Mouse (Mus musculus): Measurements from ENCODE around the gene Olfr316. TPM values are rescaled to one million over a fixed set of nuclear protein-coding genes. Genes with fewer than 3 reads are reported as not detected.
"Not testable (repeated sequence)": the region's sequence is repeated elsewhere in the genome, so short reads cannot be mapped to it uniquely, and the experiment has no call there.

The Olfr316 gene
- total and polyA plus RNA-seq, 3 experiments: not detected

GRCm38 (mm10) chr11:58738792-58739262, 13.7 kb upstream of the Olfr316 start, which contains the start of gene Olfr317 (continued):
- TF ChIP-seq KAT2A (IDR thresholded peaks at IDR 0.05; ENCODE audit: insufficient replicate concordance, low read length): no peak
- TF ChIP-seq CTCF (conservative IDR thresholded peaks at IDR 0.05 in 1 of 2, IDR thresholded peaks at IDR 0.05 in 1 of 2; ENCODE audit: low read depth in 2 of 2, low read length in 2 of 2): no peak
- no peak for TF ChIP-seq IRF4 (IDR thresholded peaks at IDR 0.05; ENCODE audit: low read depth, low read length)

GRCm38 (mm10) chr11:58751096-58751495, 1.4 kb upstream of the Olfr316 start:
- dilution Hi-C loops (cut with MboI; ENCODE audit: extremely low pct_ligation_motif_present, extremely low pct_unique_long_range_greater_than_20kb, low sequenced_read_pairs); H3K27ac ChIP-seq (ENCODE audit: insufficient read depth, low read depth); H3K4me3 ChIP-seq (replicated peaks in 1 of 3; ENCODE audit: low read depth in 2 of 3, low read length in 2 of 3, poor library complexity in 1 of 3); DNase-seq (ENCODE audit: extremely low read depth); H3K4me1 ChIP-seq (ENCODE audit: control insufficient read depth in 1 of 2, insufficient read depth in 2 of 2); H3K36me3 ChIP-seq (replicated peaks in 1 of 2; ENCODE audit: control insufficient read depth in 1 of 2, insufficient read depth in 1 of 2, low read length in 1 of 2); H3K4me2 ChIP-seq (ENCODE audit: insufficient read depth, low read depth, poor library complexity, severe bottlenecking); H3K9ac ChIP-seq (ENCODE audit: insufficient read depth, low read depth); H3K79me2 ChIP-seq (replicated peaks; ENCODE audit: control insufficient read depth, extremely low read depth, insufficient read depth, poor library complexity, severe bottlenecking); in situ Hi-C loops (cut with MboI; ENCODE audit: low pct_ligation_motif_present, low pct_unique_long_range_greater_than_20kb, low sequenced_read_pairs); H3K9me3 ChIP-seq (replicated peaks; ENCODE audit: low read length): not testable (repeated sequence)
- H3K27me3 ChIP-seq (replicated peaks): peaks cover 37% of the 10 kb centered on the region

GRCm38 (mm10) chr11:58772888-58773287, 20.4 kb downstream of the Olfr316 start, which contains the start of gene Olfr315:
Gene Olfr315 (plus strand): TSS chr11:58773188.
- Histone ChIP-seq H3K27ac (ENCODE audit: insufficient read depth, low read depth) (no peak within 1 kb of the TSS), H3K9ac (ENCODE audit: insufficient read depth, low read depth) (no peak within 1 kb of the TSS), H3K36me3 (replicated peaks in 1 of 2; ENCODE audit: control insufficient read depth in 1 of 2, insufficient read depth in 1 of 2, low read length in 1 of 2) (no peaks in the 10 kb centered on the region), H3K4me3 (replicated peaks in 1 of 3; ENCODE audit: low read depth in 2 of 3, low read length in 2 of 3, poor library complexity in 1 of 3) (no peak within 1 kb of the TSS), H3K9me3 (replicated peaks; ENCODE audit: low read length) (peaks cover 4% of the 10 kb centered on the region), H3K79me2 (replicated peaks; ENCODE audit: control insufficient read depth, extremely low read depth, insufficient read depth, poor library complexity, severe bottlenecking) (no peaks in the 10 kb centered on the region), H3K4me2 (ENCODE audit: insufficient read depth, low read depth, poor library complexity, severe bottlenecking) (no peak within 1 kb of the TSS), H3K27me3 (replicated peaks) (peaks cover 24% of the 10 kb centered on the region), H3K4me1 (ENCODE audit: control insufficient read depth in 1 of 2, insufficient read depth in 2 of 2) (peaks cover 0 to 3% of the 10 kb centered on the region in 2 experiments; a peak in 1 of 4 replicates)
- no peak for TF ChIP-seq RCOR1 (conservative IDR thresholded peaks at IDR 0.05; ENCODE audit: low read depth, low read length)
- no peak for DNase-seq (ENCODE audit: extremely low read depth)
- dilution Hi-C loops (cut with MboI; ENCODE audit: extremely low pct_ligation_motif_present, extremely low pct_unique_long_range_greater_than_20kb, low sequenced_read_pairs) (no loop called here), in situ Hi-C loops (cut with MboI; ENCODE audit: low pct_ligation_motif_present, low pct_unique_long_range_greater_than_20kb, low sequenced_read_pairs) (no loop called here)

GRCm38 (mm10) chr11:58782480-58783089, 30.1 kb downstream of the Olfr316 start, which contains the start of gene Olfr314:
Gene Olfr314 (plus strand): TSS chr11:58782952.
- Histone ChIP-seq H3K79me2 (replicated peaks; ENCODE audit: control insufficient read depth, extremely low read depth, insufficient read depth, poor library complexity, severe bottlenecking) (no peaks in the 10 kb centered on the region), H3K9me3 (replicated peaks; ENCODE audit: low read length) (no peaks in the 10 kb centered on the region), H3K36me3 (replicated peaks in 1 of 2; ENCODE audit: control insufficient read depth in 1 of 2, insufficient read depth in 1 of 2, low read length in 1 of 2) (no peaks in the 10 kb centered on the region), H3K27ac (ENCODE audit: insufficient read depth, low read depth) (no peak within 1 kb of the TSS), H3K4me2 (ENCODE audit: insufficient read depth, low read depth, poor library complexity, severe bottlenecking) (no peak within 1 kb of the TSS), H3K4me3 (replicated peaks in 1 of 3; ENCODE audit: low read depth in 2 of 3, low read length in 2 of 3, poor library complexity in 1 of 3) (no peak within 1 kb of the TSS), H3K9ac (ENCODE audit: insufficient read depth, low read depth) (no peak within 1 kb of the TSS), H3K4me1 (ENCODE audit: control insufficient read depth in 1 of 2, insufficient read depth in 2 of 2) (peaks cover 2 to 4% of the 10 kb centered on the region in 2 experiments; a peak in 2 of 4 replicates), H3K27me3 (replicated peaks) (no peaks in the 10 kb centered on the region)
- in situ Hi-C loops (cut with MboI; ENCODE audit: low pct_ligation_motif_present, low pct_unique_long_range_greater_than_20kb, low sequenced_read_pairs) (no loop called here), dilution Hi-C loops (cut with MboI; ENCODE audit: extremely low pct_ligation_motif_present, extremely low pct_unique_long_range_greater_than_20kb, low sequenced_read_pairs) (no loop called here)
- no peak for TF ChIP-seq EP300 (IDR thresholded peaks at IDR 0.05; ENCODE audit: low read length)
- TF ChIP-seq JUND (conservative IDR thresholded peaks at IDR 0.05; ENCODE audit: low read depth, low read length): no peak
- no peak for TF ChIP-seq MAZ (IDR thresholded peaks at IDR 0.05; ENCODE audit: low read depth, low read length)
- no peak for TF ChIP-seq CHD2 (IDR thresholded peaks at IDR 0.05; ENCODE audit: low read length)
- TF ChIP-seq SIN3A (IDR thresholded peaks at IDR 0.05; ENCODE audit: low read length): no peak
- TF ChIP-seq SMC3 (IDR thresholded peaks at IDR 0.05; ENCODE audit: low read depth, low read length): no peak
- TF ChIP-seq PAX5 (IDR thresholded peaks at IDR 0.05; ENCODE audit: low read length): no peak
- no peak for TF ChIP-seq ZC3H11A (IDR thresholded peaks at IDR 0.05; ENCODE audit: low read depth, low read length)
- no peak for TF ChIP-seq POLR2AphosphoS2 (IDR thresholded peaks at IDR 0.05; ENCODE audit: low read depth, low read length)
- TF ChIP-seq ETS1 (conservative IDR thresholded peaks at IDR 0.05; ENCODE audit: low read depth, low read length): no peak
- no peak for TF ChIP-seq ZKSCAN1 (IDR thresholded peaks at IDR 0.05; ENCODE audit: borderline replicate concordance, low read depth, low read length)
- no peak for DNase-seq (ENCODE audit: extremely low read depth)
